Mouse (Mus musculus) CH12F3 (cell line): ENCODE results near the gene Araf.

ENCODE experiments used
- in situ Hi-C: fragments of 300-500 bp; cut with MboI; formaldehyde crosslinking; loops from 2 replicates; pipeline ENCODE4 v1.14.3; 2020; ENCODE audit warnings: low sequenced_read_pairs

Araf gene

DNA sequence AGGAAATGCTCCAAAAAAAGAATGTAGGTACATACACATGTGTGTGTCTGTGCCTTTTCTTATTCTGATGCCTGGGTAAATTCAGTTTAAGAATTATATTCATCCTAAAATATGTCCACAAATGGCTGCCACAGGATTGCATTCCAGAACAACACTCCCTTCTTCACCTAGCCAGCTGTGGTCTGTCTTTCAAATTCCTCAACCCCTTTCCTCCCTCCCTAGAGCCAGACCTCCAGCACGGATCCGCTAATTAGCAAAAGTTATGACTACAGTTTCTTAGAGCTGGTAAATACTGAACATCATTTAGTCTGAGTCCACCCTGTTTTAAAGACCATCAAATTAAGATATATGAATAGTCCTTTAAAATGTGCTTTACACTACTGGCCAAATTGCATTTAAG is 50.2 kb downstream of the Araf start:
- in situ Hi-C loops = loop anchor here (25.0 kb wide), 1 partner anchor 89 kb away; the partner anchor contains the start of gene Cfp

DNA sequence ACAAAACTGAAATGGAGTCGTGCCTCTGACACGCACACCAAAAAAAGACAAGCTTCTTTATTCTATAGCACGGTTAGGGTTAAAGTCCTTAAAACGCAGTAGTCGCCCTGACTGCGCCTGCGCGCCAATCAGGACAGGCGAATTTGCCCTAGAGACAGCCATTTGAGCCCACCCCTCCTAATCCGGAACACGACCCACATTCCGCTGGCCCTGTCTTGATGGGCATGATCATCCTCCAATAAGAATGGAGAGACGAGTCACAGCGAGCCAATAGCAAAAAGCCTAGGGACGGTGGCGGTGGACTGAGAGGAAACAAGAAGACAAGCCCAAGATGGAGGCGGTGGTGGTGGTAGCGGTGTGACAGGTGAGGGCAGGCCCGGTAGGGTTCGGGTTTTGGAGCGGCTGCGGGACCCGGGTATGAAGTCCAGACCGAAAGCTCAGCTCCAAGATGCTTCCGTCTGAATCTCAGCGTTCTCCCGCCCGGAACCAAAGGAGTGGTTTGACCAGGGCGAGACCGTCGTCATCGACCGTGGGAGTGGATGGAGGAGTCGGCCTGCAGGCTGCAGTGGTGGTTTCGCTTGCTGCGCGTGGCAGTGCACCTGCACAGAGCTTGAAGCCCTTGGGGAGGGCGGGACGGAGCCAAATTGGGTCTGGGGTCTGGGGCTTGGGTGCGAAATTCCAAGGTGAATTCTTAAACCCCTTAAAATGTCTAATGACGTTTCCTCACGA is 50.8 kb downstream of the Araf start:
- in situ Hi-C loops = loop anchor here (25.0 kb wide), 1 partner anchor 89 kb away; the partner anchor contains the start of gene Cfp

DNA sequence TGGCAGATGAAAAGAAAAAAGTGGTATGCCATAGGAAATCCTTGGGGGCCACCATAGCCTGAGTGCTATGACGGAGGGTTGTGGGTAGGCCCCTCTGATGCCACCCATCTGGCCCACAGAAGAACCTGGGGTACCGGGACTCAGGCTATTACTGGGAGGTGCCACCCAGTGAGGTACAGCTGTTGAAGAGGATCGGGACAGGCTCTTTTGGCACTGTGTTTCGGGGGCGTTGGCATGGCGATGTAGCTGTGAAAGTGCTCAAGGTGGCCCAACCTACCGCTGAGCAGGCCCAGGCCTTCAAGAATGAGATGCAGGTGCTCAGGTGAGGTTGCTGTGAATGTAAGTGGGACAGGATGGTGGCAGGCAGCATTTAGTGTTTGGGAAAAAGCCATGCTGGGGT is 56.2 kb downstream of the Araf start:
- in situ Hi-C loops = no loop called here

DNA sequence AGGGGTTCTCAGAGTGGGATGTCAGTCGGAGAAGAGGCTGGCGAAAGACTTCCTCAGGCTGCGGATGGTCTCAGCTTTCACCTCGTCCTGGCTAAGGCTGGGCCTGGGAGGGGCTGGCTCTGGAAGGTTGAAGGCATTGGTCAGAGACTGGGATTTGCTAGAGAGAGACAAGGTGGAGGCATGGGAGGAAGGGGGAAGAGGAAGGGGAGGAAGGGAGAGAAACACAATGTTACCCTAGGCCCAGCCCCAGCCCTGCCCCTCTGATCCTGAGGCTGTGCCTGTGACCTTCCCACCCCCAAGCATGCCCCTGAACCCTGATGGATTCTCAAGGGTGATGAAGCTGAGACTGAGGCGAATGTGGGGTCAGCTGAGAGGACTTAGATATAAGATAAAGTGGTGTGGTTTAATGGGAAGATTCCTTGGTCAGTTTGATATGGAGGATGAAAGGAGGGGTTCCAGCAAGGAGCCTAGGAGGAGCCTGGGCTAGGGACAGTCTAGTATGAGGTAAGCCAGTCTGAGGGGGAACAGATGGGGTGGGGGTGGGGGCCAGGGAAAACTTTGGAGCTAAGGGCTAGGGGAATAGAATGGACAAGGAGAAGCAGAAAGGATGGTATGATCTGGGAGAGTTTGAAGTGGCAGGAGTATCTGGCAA is 64.0 kb downstream of the Araf start:
- in situ Hi-C loops = no loop called here

GRCm38 (mm10) chrX:20862105-20863065 is 64.8 kb downstream of the Araf start:
- in situ Hi-C loops = no loop called here

GRCm38 (mm10) chrX:20863161-20864101 is 65.8 kb downstream of the Araf start:
- in situ Hi-C loops = no loop called here

DNA sequence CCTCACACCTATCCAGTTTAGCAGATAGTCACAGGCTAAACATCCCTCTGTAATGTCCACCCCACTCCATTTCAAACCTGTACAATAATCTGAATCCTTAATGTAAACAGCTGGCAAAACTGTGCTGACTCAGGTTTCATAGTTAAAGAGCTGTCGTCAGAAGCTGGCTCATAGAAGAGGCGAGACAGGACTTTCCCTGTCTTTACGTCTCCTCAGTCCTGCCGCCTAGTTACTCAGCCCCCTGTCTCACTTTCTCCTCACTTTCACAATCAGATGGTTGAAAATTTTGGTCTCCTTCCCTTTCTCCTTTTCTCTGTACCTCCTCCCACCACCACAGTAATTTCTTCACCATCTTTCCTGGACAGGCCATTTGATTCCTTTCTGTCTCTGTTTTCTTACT is 70.5 kb downstream of the Araf start:
- in situ Hi-C loops = no loop called here

GRCm38 (mm10) chrX:20869203-20869602 is 71.6 kb downstream of the Araf start:
- in situ Hi-C loops = no loop called here

DNA sequence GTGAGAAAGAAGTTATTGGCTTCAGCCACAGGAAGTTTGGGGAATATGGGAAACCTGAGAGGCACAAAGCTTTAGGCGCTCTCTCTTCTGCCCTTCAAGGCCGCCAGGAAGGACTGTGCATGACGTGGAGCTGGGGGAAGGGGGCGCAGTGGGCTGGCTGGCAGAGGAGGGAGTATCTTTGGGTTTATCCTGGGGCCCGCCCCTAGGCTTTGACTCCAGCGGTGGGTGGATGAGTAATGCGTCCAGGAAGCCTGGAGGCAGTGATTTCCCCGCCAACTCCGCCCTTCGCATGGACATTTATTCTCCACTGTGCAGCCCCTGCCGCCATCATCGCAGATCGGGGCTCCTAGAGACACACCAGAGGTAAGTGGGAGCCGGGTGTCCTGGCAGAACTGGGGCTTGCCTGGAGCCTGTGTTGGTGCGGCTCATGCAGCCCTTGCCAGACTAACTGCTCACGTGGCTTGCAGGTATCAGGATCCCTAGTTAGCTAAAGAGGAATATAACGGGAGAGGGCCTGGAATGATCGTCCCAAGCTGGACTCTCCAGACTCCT is 72.4 kb downstream of the Araf start, which contains the start of gene Timp1:
TSS of gene Timp1 (plus strand) at position 205 of the 552 bp plus-strand sequence.
- in situ Hi-C loops = no loop called here

- in situ Hi-C loops = no loop called here
Measured at GRCm38 (mm10) chrX:20872928-20873500, 75.4 kb downstream of the Araf start.

DNA sequence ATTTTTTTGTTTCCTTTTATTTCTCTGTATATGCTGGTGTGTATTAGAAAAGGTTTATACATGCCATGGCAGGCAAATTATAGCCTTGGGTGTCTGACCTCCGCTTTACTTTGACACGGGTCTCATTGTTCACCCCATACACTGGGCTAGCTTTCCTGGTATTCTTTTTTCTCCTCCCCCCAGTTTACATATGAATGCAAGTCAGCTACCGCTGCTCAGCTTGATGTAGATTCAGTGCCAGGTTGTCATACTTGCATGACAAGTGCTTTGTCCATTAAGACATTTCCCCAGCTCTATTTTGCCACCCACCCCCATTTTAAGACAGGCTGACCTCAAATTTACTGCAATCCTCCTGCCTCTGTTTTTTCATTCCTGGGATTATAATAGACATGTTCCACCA is 77.6 kb downstream of the Araf start:
- in situ Hi-C loops = no loop called here

GRCm38 (mm10) chrX:20910074-20910473 is 112.5 kb downstream of the Araf start:
- in situ Hi-C loops = no loop called here
